Mouse (Mus musculus) cerebellum, adult 2 months (tissue): ENCODE data around the gene Tdp2.

Source experiments
- CTCF ChIP-seq: fragments of 200-500 bp; IDR thresholded peaks from 2 replicates; pipeline ENCODE4 v1.5.1; 2011; ENCODE audit warnings: low read depth, mild to moderate bottlenecking, control low read depth, low read length, moderate library complexity, borderline replicate concordance; ENCODE audit not compliant: insufficient read depth
- POLR2A ChIP-seq: fragments of 200-500 bp; IDR thresholded peaks from 2 replicates; pipeline ENCODE4 v1.6.1; 2011; ENCODE audit warnings: low read length, control low read depth, borderline replicate concordance; ENCODE audit not compliant: insufficient read depth

DNA sequence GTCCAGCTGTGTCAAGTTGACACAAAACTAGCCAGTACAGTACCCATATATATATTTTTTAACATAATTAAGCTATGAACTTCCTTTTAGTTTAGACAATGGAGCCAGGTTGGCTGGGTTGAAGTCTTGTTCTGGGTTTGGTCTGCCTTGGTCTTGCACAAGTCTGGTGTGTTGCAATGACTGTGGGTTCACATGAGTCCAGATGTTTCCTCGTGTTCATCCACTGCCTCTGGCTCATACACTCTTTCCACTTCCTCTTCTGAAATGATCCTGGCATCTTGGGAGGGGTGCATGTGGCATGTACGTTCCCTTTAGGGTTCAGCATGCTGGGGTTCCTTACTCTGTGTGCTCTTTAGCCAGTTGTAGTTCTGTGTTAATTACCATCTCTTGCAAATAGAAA, 40.1 kb upstream of the Tdp2 start:
- TF ChIP-seq POLR2A: no peak
- no peak for TF ChIP-seq CTCF
